Mouse (Mus musculus) retina, postnatal 1 day (tissue): ENCODE data around the gene Foxq1.

Experiments
- DNase-seq: peaks from one replicate; pipeline ENCODE4 v3.0.0-alpha.2; 2012

Foxq1 gene

DNA sequence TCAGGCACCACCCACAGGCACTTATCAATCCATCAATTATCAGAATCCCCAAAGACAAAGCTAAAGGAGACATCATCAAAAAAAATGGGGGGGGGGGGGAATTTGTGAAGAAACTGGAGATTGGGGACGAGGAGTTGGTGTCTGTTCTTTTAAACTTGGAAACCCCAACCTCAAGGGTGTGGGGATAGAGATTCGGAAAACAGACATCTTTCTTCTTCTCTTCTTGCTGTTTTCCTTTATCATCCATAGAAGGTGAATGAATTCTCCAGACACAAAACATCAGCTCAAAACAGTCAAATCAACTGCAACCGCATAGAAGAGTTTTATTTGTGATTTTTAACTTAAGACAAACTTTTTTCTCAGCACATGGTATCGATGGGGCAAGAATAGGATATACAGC lies at the start of gene Foxq1:
Gene Foxq1, plus strand, starts transcription at position 301 of the 400 bp plus-strand sequence.
- no peak for DNase-seq

DNA sequence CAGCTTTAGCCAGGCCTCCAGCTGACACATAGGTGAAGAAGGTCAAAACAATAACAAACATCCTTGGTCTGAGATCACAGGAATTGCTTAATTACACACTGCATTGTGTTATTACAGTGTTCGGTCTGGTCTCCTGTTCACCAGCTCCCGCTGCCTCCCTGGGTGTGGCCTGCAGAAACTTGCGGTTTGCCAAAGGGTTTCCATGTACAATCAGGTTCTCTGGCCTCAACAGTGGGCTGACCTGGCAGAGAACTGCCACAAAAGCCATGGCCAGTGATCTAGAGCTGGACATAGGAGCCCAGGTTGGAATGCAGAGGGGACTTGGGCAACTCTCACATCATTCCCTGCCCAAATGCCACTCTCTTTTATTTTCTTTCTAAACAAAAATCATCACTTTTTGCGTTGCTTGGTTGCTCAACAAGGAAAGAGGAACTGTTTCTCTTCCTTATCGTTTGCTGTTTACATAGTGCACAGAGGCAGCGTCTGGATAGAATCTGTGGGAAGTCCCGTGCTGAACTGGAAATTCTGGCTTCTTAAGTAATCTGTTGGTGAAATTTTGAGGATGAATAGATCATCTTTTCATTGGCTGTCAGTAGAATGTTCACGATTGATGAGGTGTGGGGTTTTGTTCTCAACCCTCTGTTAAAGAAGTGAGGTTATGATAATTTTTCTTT lies 49.3 kb upstream of the Foxq1 start:
- no peak for DNase-seq

DNA sequence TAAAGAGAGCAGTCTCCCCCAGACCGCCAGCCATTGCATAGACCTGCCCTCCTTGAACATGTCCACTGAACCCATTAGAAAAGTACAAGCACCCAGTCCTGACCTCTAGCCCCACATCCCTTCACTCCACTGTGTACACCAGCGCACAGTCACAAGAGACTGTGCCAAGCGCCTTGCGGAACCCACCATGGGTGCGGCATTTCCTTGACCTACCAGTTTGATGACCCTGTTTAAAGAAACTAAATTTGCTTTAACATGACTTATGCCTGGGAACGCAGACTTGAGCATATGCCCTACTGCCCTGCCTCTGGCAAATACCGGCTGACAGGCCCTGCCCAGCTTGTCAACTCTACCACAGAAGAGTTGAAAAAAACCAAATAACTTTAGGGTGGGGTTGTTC lies 40.7 kb upstream of the Foxq1 start:
- DNase-seq, result no peak

DNA sequence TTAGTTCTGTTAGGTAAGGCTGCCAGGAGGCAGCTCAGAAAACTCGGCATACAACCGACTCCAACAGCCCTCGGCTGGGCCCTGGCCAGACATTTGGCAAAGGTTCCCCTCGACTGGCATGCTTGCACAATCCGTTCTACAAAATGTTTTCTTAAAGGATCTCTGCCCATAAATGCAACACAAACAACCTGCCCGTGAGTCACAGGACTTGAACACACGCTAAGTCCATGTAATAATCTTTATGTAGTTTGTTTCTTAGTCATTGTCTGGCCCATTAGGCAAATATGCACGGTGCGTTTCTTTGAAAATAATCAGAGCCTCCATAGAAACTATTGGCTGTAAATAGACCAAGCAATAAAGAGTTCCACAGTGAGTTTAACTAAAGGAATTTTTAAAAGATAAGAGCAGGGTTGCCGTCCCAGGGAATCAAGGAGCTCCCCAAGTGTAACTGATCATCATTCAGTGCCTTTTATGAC lies 37.5 kb upstream of the Foxq1 start:
- DNase-seq, result no peak

DNA sequence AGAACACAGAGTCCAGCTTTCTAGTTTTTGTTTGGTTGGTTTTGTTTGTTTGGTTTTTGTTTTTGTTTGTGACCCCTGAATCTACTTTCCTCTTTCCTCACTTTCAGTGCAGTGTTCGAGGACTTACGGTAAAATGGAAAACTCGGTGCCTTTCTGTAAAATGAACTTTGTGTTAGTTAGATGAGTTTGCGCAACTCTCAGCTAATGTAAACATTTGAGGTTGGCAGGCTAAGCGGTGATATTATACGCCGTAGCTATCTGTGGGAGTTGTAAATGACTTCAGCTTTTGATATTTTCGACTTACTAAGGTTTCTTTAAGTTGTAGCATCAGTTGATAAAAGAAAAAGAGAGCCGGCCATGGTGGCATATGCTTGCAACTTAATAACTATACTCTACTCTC lies 37.0 kb upstream of the Foxq1 start:
- no peak for DNase-seq

DNA sequence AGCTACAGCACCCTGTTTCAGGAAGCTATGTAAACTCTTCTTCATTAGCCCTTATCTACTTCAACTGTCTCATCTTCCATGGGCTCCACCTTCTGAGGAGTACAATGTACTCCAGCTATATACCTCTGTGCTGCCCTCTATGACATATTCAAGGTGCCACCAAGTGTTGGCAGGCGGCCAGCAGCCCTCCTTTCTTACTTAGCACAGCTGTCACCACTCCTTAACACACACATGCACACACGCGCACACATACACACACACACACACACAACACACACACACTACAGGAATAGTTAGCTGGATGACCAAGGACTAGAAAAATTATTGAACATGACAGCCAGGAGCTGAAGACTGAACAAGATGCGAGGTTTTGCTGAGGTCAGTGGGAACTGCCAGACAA lies 31.0 kb upstream of the Foxq1 start:
- DNase-seq, result no peak

DNA sequence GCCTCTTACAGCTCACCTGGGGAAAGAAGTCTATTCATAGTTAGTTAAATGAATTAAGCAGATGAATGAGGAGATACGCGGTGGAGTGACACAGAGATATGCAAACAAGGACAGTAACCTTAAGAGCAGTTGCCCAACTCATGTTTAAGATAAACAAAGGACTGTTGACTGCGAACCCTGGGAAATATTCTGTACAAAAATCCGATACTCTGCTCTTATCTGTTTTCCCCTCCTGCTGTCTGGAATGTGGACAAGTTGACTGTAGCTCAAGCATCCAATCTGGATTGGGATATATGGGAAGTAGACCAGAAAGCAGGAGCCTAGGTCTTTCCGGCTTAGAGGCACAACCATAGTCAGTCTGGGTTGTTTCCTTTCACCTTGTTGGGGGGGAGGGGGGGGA lies 24.7 kb upstream of the Foxq1 start:
- no peak for DNase-seq

DNA sequence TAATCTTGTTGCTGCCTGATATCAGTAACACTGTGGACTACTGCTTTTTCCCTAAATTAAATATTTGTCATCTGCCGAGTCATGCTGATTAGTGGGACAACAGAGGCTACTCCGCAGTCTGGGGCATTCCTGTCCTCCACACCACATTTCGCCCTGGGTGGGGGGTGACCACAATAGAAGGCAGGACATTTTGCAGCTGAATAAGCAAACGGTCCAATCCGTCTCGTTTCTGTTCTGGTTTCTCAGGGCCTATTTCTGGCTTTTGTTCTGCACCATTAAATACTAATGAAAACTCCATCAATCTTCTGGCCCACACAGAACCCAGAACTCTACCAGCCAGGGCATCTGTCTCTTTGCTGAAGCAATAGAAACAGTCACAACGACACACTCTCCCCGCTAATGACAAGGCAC lies 24.3 kb upstream of the Foxq1 start:
- no peak for DNase-seq

DNA sequence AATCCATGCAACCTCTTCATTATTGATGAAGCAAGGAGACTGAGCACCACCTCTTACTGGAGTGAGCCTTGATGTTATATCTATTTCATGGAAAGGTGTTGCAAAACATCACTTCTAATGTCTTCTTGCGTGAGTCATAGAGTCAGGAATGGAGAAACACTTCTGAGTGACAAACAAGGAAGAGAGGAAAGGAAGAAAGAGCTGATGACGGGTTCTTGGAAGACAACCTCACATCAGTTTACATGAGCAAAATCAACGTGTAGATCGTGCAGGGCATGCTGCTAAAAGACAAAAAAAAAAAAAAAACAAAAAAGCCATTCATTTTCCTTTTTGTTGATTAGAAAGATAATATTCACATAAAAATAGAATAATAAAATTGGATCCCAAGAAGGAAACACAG lies 21.2 kb upstream of the Foxq1 start:
- DNase-seq, result no peak

DNA sequence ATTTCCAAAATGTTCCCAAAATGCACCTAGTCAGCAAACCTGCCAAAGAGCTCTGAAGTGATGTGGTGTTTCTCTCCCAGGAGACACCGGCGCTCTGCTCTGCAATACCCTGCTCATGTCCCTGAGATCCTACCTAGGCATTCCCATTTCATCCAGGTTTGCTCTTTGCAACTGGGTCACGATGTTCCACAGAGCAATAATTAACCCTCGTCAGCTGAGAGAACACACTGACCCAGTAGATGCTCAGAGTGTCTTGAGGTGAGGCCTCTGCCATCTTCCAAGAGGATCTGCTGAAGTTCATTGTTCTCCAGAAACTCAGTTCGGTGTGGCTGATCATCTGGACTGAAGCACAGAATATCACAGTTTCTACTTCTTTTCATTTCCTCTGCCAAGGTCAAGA lies 12.9 kb upstream of the Foxq1 start:
- no peak for DNase-seq

DNA sequence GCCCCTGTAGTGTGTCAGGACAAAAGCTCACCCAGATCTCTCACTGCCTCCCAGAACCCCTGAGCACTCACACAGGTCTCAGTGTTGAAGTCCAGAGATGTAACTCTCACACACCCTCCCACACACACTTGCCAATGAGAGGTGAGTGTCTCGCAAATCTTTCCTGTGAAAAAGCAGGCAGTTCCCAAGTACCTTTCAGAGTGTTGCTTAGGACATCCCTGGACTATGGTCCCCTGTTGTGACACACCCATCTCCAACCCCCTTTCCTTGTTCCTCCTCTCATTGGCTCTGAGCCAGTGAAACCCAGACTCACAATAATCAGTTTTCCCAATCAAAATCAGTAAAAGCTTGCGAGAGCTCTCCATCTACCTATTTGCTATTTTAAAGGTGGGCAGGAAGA lies 9.2 kb upstream of the Foxq1 start:
- DNase-seq, result no peak

DNA sequence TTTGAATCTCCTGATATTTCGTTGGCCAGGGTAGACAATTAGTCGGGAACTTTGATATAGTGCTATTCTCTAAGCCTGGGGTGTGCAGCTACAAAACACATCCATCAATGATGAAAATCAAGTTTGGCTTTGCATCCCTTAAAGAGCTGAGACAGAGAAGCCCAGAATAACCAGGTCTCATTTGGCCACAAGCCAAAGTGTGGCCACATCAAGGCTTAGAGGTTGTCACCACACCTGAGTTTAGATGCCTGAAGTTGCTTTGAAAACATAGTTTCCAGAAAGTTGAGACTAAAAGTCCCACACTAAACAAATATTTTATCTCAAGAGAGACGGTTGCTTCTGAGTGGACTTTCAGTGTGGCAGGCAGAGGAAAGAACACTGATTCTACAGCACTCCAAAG lies 8.7 kb upstream of the Foxq1 start:
- no peak for DNase-seq

DNA sequence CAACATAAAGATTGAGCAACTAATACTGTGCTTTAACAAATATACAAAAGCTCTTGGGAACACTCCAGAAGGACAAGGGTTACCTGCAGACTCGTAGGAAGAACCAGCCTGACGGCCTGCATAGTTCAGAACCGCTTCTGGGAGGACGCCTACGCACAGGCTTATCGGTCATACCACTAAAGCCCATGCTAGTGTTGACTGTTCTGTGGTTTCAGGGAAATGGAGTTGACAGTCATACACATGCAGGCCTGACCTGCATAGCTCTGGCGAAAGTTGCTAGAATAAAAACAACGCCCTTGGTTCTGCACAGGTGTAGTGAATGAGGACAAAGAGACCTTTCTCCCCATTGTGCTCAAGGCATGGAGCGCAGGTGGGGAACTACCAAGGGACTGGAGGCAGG lies 8.3 kb upstream of the Foxq1 start:
- DNase-seq, result no peak

DNA sequence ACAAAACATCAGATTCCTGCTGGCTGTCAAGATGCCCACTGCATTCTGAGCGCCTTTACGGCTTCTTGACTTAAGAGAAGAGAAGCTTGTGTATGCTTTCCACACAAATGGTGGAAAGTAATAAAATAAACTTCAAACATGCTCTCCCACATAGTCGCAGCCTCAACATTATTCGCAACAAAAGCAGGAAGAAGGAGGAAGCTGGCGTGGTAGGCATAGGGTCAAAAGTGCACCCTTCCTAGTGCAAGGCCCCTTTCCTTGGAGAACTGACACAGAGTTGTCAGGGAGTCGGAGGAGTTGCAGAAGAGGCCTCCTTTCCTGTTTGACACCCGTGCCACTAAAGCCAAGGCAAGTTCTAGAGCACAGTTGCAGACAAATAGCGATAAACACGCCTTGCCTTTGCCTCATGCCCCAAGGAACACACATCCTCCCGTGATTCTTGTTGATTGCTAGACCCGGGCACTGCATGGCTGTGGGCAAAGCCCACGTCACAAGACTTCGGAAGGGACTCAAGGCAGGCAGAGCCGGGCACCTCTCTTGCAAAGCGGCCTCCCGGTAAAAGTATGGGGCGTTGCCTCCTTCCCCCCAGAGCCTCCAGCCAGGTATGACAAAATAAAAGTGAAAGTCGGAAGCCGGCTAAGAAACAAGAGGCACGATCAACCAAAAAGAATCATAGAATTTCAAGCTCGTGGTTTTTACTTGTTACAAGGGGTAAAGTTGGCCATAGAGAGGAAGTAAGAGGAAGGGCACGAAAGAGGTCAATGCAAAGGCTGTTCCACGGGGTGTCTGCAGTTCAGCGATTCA lies 1.2 kb downstream of the Foxq1 start:
- no peak for DNase-seq

DNA sequence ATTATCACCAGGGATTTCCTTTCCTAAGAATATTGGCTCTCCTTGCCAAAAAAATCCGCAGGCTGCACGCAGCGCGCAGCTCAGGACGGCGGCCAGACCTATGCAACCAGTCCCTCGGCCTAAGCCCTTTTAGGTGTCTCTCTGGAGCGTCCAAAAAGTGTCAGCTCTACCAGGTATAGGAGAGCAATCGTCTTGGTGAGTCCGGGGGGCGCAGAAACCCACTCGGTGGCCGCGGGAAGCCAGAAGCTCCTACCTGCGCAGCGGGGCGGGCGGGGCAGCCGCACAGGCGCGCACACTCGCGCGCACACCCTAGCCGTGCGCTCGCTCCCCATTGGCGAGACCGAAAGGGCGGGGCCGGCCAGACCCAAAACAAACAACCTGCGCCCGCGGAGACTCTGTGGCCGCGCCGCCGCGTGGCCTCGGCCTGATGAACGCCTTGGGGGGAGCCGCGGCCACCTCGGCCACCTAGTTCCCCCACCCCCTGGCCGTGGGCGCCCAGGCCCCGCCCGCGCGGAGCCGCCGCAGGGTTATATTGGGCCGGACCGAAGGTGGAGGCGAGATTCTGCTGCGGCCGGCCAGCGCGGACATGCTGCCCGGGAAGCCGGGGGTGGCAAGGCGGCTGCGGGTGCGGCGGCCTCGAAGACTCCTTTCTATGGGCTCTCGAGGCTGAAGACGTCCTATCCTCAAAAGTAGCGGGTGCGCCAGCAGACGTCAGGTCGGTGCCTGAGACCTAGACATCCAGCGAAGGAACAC lies 2.0 kb downstream of the Foxq1 start:
- peak; percentile 48 for DNase-seq

DNA sequence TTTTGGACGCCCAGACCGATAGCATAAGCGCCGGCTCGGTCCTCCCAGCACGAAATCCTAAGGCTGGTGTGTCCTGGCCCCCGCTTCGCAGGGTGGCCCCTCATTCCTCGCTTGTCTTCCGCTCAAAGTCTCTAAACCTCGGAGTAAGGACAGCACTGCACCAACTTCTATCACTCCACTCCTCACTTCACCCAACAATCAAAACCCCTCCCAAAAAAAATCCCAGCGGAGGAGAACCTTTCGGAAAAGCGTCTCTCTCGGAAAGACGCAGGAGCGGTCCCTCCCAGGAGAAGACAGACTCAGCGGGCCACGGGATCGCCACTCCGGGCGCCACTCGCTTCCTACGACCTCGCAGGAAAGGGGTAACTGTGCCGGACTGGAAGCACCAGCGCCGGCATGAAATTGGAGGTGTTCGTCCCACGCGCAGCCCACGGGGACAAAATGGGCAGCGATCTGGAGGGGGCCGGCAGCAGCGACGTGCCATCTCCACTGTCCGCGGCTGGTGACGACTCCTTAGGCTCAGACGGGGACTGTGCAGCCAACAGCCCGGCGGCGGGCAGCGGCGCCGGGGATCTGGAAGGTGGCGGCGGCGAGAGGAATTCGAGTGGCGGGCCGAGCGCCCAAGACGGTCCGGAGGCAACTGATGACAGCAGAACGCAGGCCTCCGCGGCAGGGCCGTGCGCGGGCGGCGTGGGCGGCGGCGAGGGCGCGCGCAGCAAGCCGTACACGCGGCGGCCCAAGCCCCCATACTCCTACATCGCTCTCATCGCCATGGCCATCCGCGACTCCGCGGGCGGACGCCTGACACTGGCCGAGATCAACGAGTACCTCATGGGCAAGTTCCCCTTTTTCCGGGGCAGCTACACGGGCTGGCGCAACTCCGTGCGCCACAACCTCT lies 2.8 kb downstream of the Foxq1 start, which contains the start of gene A530084C06Rik:
Gene A530084C06Rik, minus strand, starts transcription at position 813 of the 898 bp plus-strand sequence.
- DNase-seq, result peak; percentile 54

DNA sequence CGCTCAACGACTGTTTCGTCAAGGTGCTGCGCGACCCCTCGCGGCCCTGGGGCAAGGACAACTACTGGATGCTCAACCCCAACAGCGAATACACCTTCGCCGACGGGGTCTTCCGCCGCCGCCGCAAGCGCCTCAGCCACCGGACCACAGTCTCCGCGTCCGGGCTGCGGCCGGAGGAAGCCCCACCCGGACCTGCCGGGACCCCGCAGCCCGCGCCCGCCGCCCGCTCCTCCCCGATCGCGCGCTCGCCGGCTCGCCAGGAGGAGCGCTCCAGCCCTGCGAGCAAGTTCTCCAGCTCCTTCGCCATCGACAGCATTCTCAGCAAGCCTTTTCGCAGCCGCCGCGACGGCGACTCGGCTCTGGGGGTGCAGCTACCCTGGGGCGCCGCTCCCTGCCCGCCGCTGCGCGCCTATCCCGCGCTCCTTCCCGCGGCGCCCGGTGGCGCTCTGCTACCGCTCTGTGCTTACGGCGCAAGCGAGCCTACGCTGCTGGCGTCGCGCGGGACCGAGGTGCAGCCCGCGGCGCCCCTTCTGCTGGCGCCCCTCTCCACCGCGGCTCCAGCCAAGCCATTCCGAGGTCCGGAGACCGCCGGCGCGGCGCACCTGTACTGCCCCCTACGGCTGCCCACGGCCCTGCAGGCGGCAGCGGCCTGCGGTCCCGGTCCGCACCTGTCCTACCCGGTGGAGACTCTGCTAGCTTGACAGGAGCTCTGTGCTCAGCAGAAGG lies 3.6 kb downstream of the Foxq1 start:
- DNase-seq, result peak; percentile 67

DNA sequence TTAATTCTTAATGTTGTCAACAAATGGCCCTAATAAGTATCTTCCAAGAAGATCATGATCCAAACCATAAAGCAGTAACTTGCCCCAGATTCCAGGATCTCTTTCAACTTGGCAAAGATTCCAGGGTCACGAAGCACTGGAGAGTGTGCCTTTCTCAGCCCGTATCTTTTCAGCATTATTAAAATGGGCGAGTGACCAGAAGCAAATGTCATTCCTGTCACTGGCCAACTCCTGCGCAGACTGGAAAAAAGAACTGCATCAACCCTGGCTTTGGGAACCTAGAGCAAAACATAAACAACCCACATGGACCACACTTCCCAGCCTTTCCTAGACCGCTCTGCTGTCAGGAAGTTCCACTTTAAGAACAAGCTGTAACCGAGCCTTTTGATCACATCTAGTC lies 8.5 kb downstream of the Foxq1 start:
- DNase-seq, result no peak

DNA sequence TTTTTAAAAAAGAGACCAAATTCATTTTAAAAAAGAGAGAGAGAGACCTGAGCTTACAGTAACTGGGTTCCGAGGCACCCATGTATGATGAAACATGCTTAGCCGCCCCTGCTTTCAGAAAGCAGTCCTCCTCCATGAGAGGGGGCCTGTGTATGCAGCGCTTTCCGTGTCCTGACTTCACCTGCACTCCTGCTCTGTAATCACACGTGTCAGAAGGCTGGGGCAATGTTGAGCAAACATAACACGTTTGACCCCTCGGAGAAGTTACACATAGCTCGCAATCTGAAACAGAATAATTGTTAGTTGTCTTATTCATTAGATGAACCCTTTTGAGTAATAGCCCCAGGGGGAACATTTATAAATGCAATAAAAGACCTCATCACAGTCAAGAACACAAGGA lies 11.2 kb downstream of the Foxq1 start:
- no peak for DNase-seq

DNA sequence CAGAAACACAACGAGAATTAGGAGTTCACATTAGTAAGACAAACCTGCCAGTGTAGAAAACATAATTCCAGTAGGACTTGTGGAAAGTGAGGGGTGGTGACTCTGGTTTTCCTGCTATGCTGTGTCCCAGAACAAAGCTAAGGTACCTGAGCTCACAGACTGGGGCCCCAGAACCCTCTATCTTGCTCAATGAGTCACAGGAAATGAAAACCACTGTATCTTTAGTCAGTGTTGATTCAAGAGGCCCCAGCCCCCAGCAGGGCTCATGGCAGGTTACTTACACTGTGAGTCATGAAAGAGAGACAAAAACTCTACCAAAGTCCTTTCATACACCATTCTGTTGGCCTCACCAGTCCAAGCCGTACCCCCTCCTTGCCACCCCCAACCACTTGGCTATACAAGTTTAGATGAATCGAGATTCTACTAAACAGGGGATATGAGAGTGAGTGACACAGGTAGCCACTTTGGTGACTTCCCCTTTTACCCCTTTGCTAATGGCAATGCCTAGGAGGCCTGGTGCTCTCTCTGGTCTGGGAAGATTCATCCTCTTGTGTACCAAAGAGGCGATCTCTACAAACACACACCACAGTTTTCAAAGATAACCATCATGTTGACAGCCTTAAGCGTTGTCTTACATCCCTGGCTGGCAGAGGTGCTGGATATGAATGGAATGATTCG lies 11.8 kb downstream of the Foxq1 start:
- no peak for DNase-seq

DNA sequence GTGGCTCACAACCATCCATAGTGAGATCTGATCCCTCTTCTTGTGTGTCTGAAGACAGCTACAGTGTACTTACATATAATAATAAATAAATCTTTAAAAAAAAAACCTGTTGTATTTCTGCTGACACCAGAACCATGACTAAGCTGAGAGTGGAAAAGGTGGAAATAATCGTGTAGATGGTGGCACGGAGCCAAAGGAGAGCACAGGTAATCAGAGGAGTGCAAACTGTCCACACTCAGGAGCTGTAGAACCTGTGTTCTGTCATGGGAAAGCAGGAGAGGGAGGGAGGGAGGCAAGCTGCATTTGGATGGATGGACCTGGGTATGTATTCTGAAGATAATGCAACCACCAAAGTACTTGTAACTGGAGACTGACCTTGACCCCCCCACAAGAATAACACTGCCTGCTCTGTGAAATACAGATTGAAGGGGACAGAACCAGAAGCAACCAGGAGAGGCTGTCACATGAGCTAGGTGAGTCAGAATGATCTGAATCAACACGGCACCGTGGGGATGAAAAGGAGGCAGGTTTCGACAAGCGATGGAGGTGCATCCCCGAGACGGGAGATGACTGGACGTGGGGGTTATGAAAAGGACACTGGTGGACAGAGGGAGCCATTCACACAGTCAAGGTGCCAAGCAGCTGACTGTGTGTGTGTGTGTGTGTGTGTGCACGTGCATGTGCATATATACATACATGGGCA lies 17.0 kb downstream of the Foxq1 start:
- DNase-seq, result no peak
